Mouse (Mus musculus) right cerebral cortex, postnatal 14 days (tissue): ENCODE measurements around the gene Rgl1.

ENCODE experiments used
- DNase-seq: peaks from one replicate; pipeline ENCODE4 v3.0.0; 2022

Rgl1 gene

GRCm38 (mm10) chr1:152578108-152578721 is 187.9 kb downstream of the Rgl1 start:
- no peak for DNase-seq

- no peak for DNase-seq
These were observed 189.5 kb downstream of the Rgl1 start for GRCm38 (mm10) chr1:152576614-152577144.

GRCm38 (mm10) chr1:152575096-152575495 is 191.1 kb downstream of the Rgl1 start:
- DNase-seq = no peak

- DNase-seq = no peak
These were observed 192.6 kb downstream of the Rgl1 start for GRCm38 (mm10) chr1:152573470-152574059.

GRCm38 (mm10) chr1:152572755-152573469 is 193.2 kb downstream of the Rgl1 start:
- DNase-seq = no peak

GRCm38 (mm10) chr1:152571340-152571739 is 194.8 kb downstream of the Rgl1 start:
- no peak for DNase-seq

GRCm38 (mm10) chr1:152570681-152571080 is 195.5 kb downstream of the Rgl1 start:
- DNase-seq = no peak

GRCm38 (mm10) chr1:152563282-152563681 is 202.9 kb downstream of the Rgl1 start:
- no peak for DNase-seq

- no peak for DNase-seq
These were observed 203.3 kb downstream of the Rgl1 start for GRCm38 (mm10) chr1:152562877-152563276.

GRCm38 (mm10) chr1:152560477-152560876 is 205.7 kb downstream of the Rgl1 start:
- peak; percentile 54 for DNase-seq

GRCm38 (mm10) chr1:152556576-152557281 is 209.4 kb downstream of the Rgl1 start:
- DNase-seq = no peak

- peak; percentile 38 for DNase-seq
These were observed 210.1 kb downstream of the Rgl1 start for GRCm38 (mm10) chr1:152555944-152556573.

GRCm38 (mm10) chr1:152553912-152554547 is 212.1 kb downstream of the Rgl1 start:
- DNase-seq = no peak

GRCm38 (mm10) chr1:152550973-152551372 is 215.2 kb downstream of the Rgl1 start:
- no peak for DNase-seq

- no peak for DNase-seq
These were observed 215.6 kb downstream of the Rgl1 start for GRCm38 (mm10) chr1:152550544-152550943.

GRCm38 (mm10) chr1:152549061-152549738 is 217.0 kb downstream of the Rgl1 start:
- DNase-seq = no peak

GRCm38 (mm10) chr1:152543449-152544159 is 222.5 kb downstream of the Rgl1 start:
- no peak for DNase-seq

- no peak for DNase-seq
These were observed 223.3 kb downstream of the Rgl1 start for GRCm38 (mm10) chr1:152542747-152543378.

- DNase-seq = no peak
These were observed 225.8 kb downstream of the Rgl1 start for GRCm38 (mm10) chr1:152540304-152540887.

GRCm38 (mm10) chr1:152538817-152539216 is 227.3 kb downstream of the Rgl1 start:
- DNase-seq = no peak
